Mouse (Mus musculus) liver, adult 2 months (tissue): Measurements from ENCODE around the gene Sidt1. TPM values are rescaled to one million over a fixed set of nuclear protein-coding genes. Genes with fewer than 3 reads are reported as not detected.

ENCODE experiments used
- DNase-seq: peaks from one replicate; pipeline ENCODE4 v3.0.0-alpha.2; 2011; ENCODE audit warnings: low read depth, low spot score; ENCODE audit errors: extremely low read depth
- H3K27ac ChIP-seq: fragments of 200-500 bp; replicated peaks from 2 replicates; pipeline ENCODE4 v1.5.1; 2012; ENCODE audit warnings: low read depth, mild to moderate bottlenecking, control low read depth, inconsistent platforms, low read length; ENCODE audit not compliant: insufficient read depth
- H3K27me3 ChIP-seq: fragments of 200-500 bp; 2 replicates; pipeline ENCODE4 v1.6.1; 2012; ENCODE audit warnings: mild to moderate bottlenecking, moderate library complexity, low read length, inconsistent platforms; ENCODE audit not compliant: control insufficient read depth, insufficient read depth
- H3K36me3 ChIP-seq: fragments of 200-500 bp; 2 replicates; pipeline ENCODE4 v1.6.1; 2012; ENCODE audit warnings: low read length, inconsistent platforms; ENCODE audit not compliant: control insufficient read depth, insufficient read depth
- H3K4me1 ChIP-seq: fragments of 200-500 bp; 2 replicates; pipeline ENCODE4 v1.6.1; 2011; ENCODE audit warnings: low read length; ENCODE audit not compliant: control insufficient read depth, insufficient read depth
- H3K4me3 ChIP-seq: fragments of 200-500 bp; 2 replicates; pipeline ENCODE4 v1.5.1; 2011; ENCODE audit warnings: low read depth, mild to moderate bottlenecking, control low read depth, low read length, moderate library complexity; ENCODE audit not compliant: insufficient read depth
- H3K79me2 ChIP-seq: fragments of 200-500 bp; 2 replicates; pipeline ENCODE4 v1.6.1; 2012; ENCODE audit warnings: inconsistent platforms, mild to moderate bottlenecking, low read length, moderate library complexity; ENCODE audit not compliant: control insufficient read depth, insufficient read depth
- H3K9ac ChIP-seq: fragments of 200-500 bp; 2 replicates; pipeline ENCODE4 v1.6.1; 2012; ENCODE audit warnings: low read depth, mild to moderate bottlenecking, control low read depth, inconsistent platforms, low read length
- CTCF ChIP-seq: fragments of 200-500 bp; IDR thresholded peaks from 2 replicates; pipeline ENCODE4 v1.5.1; 2011; ENCODE audit warnings: low read depth, low read length, control low read depth
- POLR2A ChIP-seq: fragments of 200-500 bp; IDR thresholded peaks from 2 replicates; pipeline ENCODE4 v1.6.1; 2011; ENCODE audit warnings: low read length, control low read depth; ENCODE audit not compliant: insufficient read depth; ENCODE audit errors: extremely low read depth
- whole genome bisulfite sequencing: fragments of 180-500 bp; shearing (Covaris S2); methylation state at CpG from one replicate; pipeline ENCODE4 v1.1.7; 2018; 5-methylcytosine and 5-hydroxymethylcytosine counted together
- polyA plus RNA-seq: library from polyadenylated mRNA; depleted of rRNA; stranded (reverse); fragments of >200 nt; gene quantifications from 2 replicates; pipeline ENCODE4 v1.2.3, GENCODE M21; 2012
- total RNA-seq: library from RNA; depleted of rRNA; stranded (reverse); fragments of >200 nt; gene quantifications from 2 replicates; pipeline ENCODE4 v1.2.3, GENCODE M21; 2014

Gene Sidt1
- total and polyA plus RNA-seq, 2 experiments, result under 0.01 to 0.23 TPM

DNA sequence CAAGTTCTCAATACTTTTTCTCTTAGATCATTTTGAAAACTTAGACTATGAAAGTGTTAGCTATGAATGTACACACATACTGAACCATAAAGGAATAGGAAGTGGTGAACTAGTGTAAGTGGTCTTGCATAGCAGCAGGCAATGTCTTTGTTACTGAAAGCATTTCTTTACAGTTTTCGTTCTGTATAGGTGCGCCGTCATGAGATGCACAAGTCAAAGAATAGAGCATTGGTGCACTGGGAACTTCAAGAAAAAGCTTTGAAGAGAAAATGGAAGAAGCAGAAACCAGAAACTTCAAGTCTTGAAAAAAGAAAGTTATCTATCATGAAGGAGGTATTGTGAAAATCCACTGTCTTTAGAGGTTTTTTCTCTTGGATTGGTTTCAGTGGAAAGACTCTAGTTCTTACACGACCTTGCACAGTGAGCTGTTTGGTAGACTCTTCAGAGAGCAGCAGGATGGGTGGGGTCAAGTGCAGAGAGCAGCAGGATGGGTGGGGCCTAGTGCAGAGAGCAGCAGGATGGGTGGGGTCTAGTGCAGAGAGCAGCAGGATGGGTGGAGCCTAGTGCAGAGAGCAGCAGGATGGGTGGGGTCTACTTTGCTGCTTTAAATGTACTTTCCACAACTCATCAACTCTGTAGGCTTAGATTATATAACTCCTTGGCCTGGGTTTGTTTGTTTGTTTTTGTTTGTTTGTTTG, 24.7 kb upstream of the Sidt1 start:
- no peak overlapping the region for H3K4me3 ChIP-seq
- H3K27me3 ChIP-seq, result no peaks in the 10 kb centered on the region
- DNase-seq, result no peak
- TF ChIP-seq CTCF (no peak), POLR2A (no peak)
- no peaks in the 10 kb centered on the region for H3K36me3 ChIP-seq
- no peak overlapping the region for H3K9ac ChIP-seq
- H3K79me2 ChIP-seq, result no peaks in the 10 kb centered on the region
- no peaks in the 10 kb centered on the region for H3K4me1 ChIP-seq
- 75% methylated on average over 4 of the region's 4 CpGs for WGBS
- H3K27ac ChIP-seq, result no peak overlapping the region

DNA sequence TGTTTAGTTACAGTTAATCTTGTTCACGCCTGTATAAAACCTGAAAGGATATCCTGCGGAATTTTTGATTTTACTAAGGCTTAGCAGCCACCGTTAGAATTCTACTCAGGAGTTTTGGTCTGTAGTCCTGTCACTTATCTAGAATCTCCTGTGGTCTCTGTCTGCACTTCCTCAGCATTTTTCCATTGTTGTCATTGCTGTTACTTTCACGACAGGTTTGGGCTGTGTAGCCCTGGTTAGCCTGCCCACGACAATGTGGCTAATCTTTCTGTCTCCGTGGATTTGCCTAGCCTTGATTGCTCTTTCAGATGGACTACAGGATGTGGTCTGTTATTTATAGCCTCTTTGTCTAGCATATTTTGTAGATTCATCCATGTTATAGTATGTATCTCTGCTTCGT, 23.3 kb upstream of the Sidt1 start:
- Histone ChIP-seq H3K79me2 (no peaks in the 10 kb centered on the region), H3K4me3 (no peak overlapping the region), H3K9ac (no peak overlapping the region), H3K36me3 (no peaks in the 10 kb centered on the region), H3K27ac (no peak overlapping the region), H3K4me1 (no peaks in the 10 kb centered on the region), H3K27me3 (no peaks in the 10 kb centered on the region)
- TF ChIP-seq CTCF, result no peak
- TF ChIP-seq POLR2A, result no peak
- 70% methylated on average over 7 of the region's 7 CpGs for WGBS
- DNase-seq, result no peak

DNA sequence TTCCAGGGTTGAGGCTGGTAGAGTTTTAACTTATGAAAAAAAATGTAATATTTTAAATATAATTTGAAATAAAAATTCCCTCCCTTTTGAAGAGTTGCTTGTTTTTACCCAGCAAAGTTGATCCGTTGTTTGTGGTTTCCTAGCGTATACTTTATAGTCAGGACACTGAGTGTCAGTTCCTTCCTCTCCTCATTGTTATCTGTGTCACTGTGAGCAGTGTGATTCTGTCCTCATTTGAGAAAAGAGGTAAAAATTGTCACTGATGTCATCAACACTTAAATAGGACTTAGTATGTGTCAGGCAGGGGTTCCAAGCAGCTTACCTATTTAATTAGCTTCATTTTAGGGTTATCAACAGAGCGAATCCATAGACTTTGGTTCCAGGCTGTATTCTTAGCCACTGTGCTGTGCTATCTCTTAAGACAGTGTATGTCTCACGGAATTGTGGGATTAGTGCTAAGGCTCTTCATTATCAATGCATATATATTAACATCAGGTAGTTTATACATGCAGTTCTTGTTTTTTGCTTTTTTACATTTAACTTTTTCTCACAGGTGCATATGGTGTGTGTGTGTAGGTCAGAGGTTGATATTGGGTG, 16.9 kb upstream of the Sidt1 start:
- Histone ChIP-seq H3K27me3 (no peaks in the 10 kb centered on the region), H3K27ac (no peak overlapping the region), H3K4me3 (no peak overlapping the region), H3K4me1 (peaks cover 5% of the 10 kb centered on the region; the same call in 1 of the 2 replicates), H3K36me3 (no peaks in the 10 kb centered on the region), H3K79me2 (no peaks in the 10 kb centered on the region), H3K9ac (no peak overlapping the region)
- 73% methylated on average over 4 of the region's 4 CpGs for WGBS
- TF ChIP-seq CTCF, result no peak
- no peak for TF ChIP-seq POLR2A
- no peak for DNase-seq

DNA sequence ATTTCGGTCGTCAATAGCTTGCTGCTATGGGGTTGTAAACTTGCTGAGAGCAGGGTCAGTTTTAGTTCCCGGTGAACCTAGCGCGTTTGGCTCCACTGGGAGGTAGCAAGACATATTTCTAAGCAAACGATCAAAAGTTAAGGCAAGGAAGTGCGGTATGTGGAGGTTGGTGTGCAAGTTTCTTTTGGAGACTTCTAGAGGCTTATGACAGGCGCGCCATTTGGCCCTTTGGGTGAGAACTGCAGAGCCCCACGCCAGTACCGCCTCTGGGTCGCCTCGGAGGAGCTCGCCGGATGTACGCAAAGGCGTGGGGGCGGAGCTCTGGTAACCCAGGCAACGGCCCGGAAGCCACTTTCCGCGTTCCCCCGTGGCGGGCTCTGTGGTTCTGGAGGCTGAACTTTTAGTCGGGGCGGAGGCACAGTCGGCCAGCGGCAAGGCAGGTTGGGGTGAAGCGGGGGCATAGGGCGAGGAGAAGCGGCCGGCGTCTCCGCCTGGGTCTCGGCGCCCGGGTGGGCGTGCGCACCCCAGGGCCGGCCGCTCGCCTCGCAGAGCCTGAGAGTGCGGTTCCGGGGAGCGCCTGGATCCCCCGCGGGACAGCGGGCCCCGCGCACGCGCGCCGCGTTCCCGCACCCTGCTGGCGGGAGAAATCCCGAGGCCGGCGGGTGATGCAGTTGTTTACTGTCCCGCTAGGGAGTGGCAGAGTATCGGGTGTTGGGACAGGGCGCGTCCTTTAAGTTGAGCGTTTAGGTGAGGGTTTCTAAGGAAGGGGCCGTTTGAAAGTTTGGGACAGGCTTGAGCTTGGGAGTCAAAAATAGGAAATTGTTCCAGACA, 14.3 kb upstream of the Sidt1 start, which contains the start of gene Spice1:
Spice1 (plus strand) TSS at position 51 of the 831 bp plus-strand sequence.
- peak within 1 kb of the TSS; percentile 84 for H3K27ac ChIP-seq
- DNase-seq, result peak; percentile 81
- peak; percentile 54; the same call in 1 of the 2 replicates for TF ChIP-seq CTCF
- TF ChIP-seq POLR2A, result peak; percentile 50; the same call in 1 of the 2 replicates
- peak within 1 kb of the TSS; percentile 89 for H3K9ac ChIP-seq
- WGBS, result under 1% methylated on average over 67 of the region's 67 CpGs
- peaks cover 5% of the 10 kb centered on the region; the same call in 1 of the 2 replicates for H3K4me1 ChIP-seq
- no peaks in the 10 kb centered on the region for H3K79me2 ChIP-seq
- peak within 1 kb of the TSS; percentile 87 for H3K4me3 ChIP-seq
- no peaks in the 10 kb centered on the region for H3K27me3 ChIP-seq
- H3K36me3 ChIP-seq, result no peaks in the 10 kb centered on the region

DNA sequence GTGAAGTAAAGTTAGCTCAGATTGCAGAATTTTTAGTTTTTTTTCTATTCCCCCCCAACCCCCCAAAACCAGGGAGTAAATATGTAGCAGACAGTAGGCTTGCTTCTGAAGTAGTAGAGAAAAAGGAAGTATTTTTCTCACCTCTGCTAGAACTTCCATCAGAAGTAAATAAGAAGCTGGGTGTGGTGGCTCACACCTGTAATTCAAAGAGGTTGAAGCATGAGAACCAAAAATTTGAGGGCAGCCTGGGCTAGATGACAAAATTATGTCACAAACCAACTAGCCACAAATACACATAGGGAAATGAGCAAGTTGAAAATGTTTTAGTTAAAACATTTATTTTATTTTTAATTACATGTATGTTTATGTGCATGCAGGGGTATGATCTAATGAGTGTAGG, 4.5 kb upstream of the Sidt1 start:
- TF ChIP-seq CTCF, result no peak
- no peak for TF ChIP-seq POLR2A
- DNase-seq, result no peak
- H3K27ac ChIP-seq, result no peak overlapping the region

More for the DNA sequence above, 4.5 kb upstream of the Sidt1 start:
- Histone ChIP-seq H3K79me2 (no peaks in the 10 kb centered on the region), H3K9ac (no peak overlapping the region), H3K36me3 (no peaks in the 10 kb centered on the region), H3K4me1 (peaks cover 4% of the 10 kb centered on the region; the same call in 1 of the 2 replicates), H3K4me3 (no peak overlapping the region), H3K27me3 (peaks cover under 1% of the 10 kb centered on the region)
